Mouse (Mus musculus) kidney, postnatal 4 days (tissue): ENCODE results near the gene Pon3.

Source experiments
- DNase-seq, 2 experiments: peaks; one replicate each; pipeline ENCODE4 v3.0.0; 2021; ENCODE audit warnings: mixed read lengths in 2 of 2

Gene Pon3

DNA sequence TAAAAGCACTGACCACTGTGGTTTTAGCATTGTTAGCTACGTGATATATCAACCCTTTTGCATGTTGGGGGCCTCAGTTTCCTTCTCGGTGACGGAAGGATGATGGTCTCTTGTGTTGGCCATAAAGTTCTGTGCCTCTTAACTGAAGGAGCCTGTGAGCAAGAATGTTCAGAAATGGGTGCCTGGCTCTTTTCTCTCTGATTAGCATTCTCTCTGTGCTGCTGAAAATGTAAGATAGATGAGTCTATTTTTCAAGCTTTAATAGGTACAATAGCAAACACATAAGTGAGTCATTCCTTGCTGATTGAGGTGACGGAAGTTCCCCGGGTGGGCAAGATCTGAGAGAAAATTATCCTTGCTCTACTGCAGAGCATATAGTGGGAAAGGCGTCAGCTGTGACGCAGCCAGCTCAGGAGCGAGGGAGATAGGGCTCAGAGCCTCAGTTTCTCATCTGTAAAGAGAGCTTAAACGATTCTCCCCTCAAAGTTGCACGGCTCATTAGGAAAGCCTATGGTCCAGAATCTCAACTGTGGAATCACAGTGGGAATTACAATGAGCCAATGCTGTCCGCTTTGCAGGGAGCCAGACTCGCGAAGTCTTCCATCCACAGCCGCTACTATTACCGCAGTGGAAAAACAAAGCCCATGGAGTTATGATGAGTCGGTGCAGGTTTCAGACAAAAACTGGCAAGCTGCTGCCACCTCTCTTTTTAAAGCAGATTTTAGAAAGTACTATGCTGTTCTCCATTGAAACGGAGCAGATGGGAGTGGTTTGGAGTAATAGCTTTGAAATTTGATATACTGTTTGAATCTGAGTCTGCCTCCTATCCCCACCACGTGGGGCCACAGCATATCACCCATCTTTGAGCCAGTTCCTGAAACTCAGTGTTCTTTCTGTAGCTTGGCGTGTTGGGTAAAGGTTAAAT lies 77.9 kb downstream of the Pon3 start:
- no peak for DNase-seq

GRCm38 (mm10) chr6:5174179-5174812 lies 81.8 kb downstream of the Pon3 start:
- no peak for DNase-seq

DNA sequence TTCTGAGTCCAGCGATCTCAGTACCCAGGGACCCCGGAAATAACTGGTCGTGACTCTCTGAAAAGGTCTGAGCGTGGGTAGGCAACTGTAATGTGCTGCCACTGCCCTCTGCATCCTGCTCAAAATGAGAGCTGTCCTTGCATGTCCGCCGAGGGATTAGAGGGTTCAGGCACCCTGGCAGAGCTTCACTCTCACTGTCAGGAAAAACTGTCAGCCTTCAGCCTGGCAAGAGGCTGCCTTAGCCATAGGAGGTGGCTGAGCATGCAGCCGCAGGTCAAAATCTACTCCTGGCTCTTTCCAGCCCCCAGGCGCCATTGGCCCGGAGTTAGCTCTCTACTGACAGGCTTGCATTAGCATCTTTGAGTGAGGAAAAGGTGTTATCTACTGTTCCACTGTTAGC lies 83.5 kb downstream of the Pon3 start:
- DNase-seq = peak in 1 of 2 experiments; percentile 5

GRCm38 (mm10) chr6:5171418-5171817 lies 84.7 kb downstream of the Pon3 start:
- DNase-seq = no peak
